Mouse (Mus musculus) heart, adult 2 months (tissue): ENCODE measurements around the gene Ntrk2. TPM values are rescaled to one million over a fixed set of nuclear protein-coding genes. Genes with fewer than 3 reads are reported as not detected.

Source experiments
- DNase-seq, 2 experiments: peaks; one replicate each; pipeline ENCODE4 v3.0.0; 2021
- H3K27ac ChIP-seq: fragments of 200-600 bp; 2 replicates; pipeline ENCODE4 v1.8.1; 2022
- H3K27me3 ChIP-seq: fragments of 200-500 bp; 2 replicates; pipeline ENCODE4 v1.6.1; 2012; ENCODE audit warnings: mild to moderate bottlenecking, low read length, inconsistent platforms, mixed read lengths; ENCODE audit not compliant: control insufficient read depth, insufficient read depth
- H3K36me3 ChIP-seq: fragments of 200-500 bp; 2 replicates; pipeline ENCODE4 v1.6.1; 2012; ENCODE audit warnings: low read length, inconsistent platforms; ENCODE audit not compliant: control insufficient read depth, insufficient read depth
- H3K4me1 ChIP-seq: fragments of 200-500 bp; 2 replicates; pipeline ENCODE4 v1.6.1; 2011; ENCODE audit warnings: low read length; ENCODE audit not compliant: control insufficient read depth, insufficient read depth
- H3K4me3 ChIP-seq: fragments of 200-600 bp; 2 replicates; pipeline ENCODE4 v1.8.1; 2022
- H3K79me2 ChIP-seq: fragments of 200-500 bp; replicated peaks from 2 replicates; pipeline ENCODE4 v1.6.1; 2012; ENCODE audit warnings: mild to moderate bottlenecking, inconsistent platforms, low read length, moderate library complexity, mixed read lengths; ENCODE audit not compliant: control insufficient read depth, insufficient read depth
- H3K9ac ChIP-seq: fragments of 200-500 bp; 2 replicates; pipeline ENCODE4 v1.6.1; 2012; ENCODE audit warnings: low read depth, mild to moderate bottlenecking, control low read depth, inconsistent platforms, low read length, mixed read lengths
- CTCF ChIP-seq: fragments of 200-600 bp; IDR thresholded peaks from 2 replicates; pipeline ENCODE4 v1.8.1; 2022; ENCODE audit warnings: antibody characterized with exemption, mild to moderate bottlenecking, moderate library complexity
- EP300 ChIP-seq: fragments of 200-500 bp; IDR thresholded peaks from 2 replicates; pipeline ENCODE4 v1.6.1; 2011; ENCODE audit warnings: low read depth, low read length, control low read depth; ENCODE audit not compliant: insufficient read depth
- POLR2A ChIP-seq: fragments of 200-500 bp; IDR thresholded peaks from 2 replicates; pipeline ENCODE4 v1.6.1; 2011; ENCODE audit warnings: mild to moderate bottlenecking, low read depth, low read length, control low read depth; ENCODE audit not compliant: insufficient read depth
- WGBS: fragments of 180-500 bp; shearing (Covaris S2); methylation state at CpG from one replicate; pipeline ENCODE4 v1.1.7; 2018; 5-methylcytosine and 5-hydroxymethylcytosine counted together
- intact Hi-C: fragments of 180-260 bp; cut with DNase I; formaldehyde crosslinking; loops from one replicate; pipeline ENCODE4 v1.15.1; 2025
- polyA plus RNA-seq: library from polyadenylated mRNA; depleted of rRNA; stranded (reverse); fragments of >200 nt; gene quantifications from 2 replicates; pipeline ENCODE4 v1.2.3, GENCODE M21; 2012
- total RNA-seq, 2 experiments: library from RNA; stranded (reverse); gene quantifications; 2 replicates each; pipeline ENCODE4 v1.2.3; 2021

Gene Ntrk2
- total and polyA plus RNA-seq, 3 experiments = 0.91 to 4.6 (median 1.8) TPM

GRCm38 (mm10) chr13:58790741-58791140 lies 15.6 kb upstream of the Ntrk2 start:
- no peak overlapping the region for H3K27ac ChIP-seq
- H3K27me3 ChIP-seq = no peaks in the 10 kb centered on the region
- no peaks in the 10 kb centered on the region for H3K36me3 ChIP-seq
- TF ChIP-seq POLR2A = no peak
- TF ChIP-seq EP300 = no peak
- H3K4me3 ChIP-seq = no peak overlapping the region
- DNase-seq = no peak
- H3K79me2 ChIP-seq = no peaks in the 10 kb centered on the region
- H3K9ac ChIP-seq = no peak overlapping the region
- intact Hi-C loops = no loop called here
- 71% methylated on average over 7 of the region's 7 CpGs for WGBS
- H3K4me1 ChIP-seq = no peaks in the 10 kb centered on the region

- WGBS = 91% methylated on average over 7 of the region's 7 CpGs
- no peak for DNase-seq
- no peaks in the 10 kb centered on the region for H3K36me3 ChIP-seq
- H3K27me3 ChIP-seq = no peaks in the 10 kb centered on the region
- H3K27ac ChIP-seq = no peak overlapping the region
- no peaks in the 10 kb centered on the region for H3K79me2 ChIP-seq
- intact Hi-C loops = no loop called here
- no peak overlapping the region for H3K9ac ChIP-seq
- no peak for TF ChIP-seq EP300
- no peak for TF ChIP-seq CTCF
- no peak for TF ChIP-seq POLR2A
- no peaks in the 10 kb centered on the region for H3K4me1 ChIP-seq
- no peak overlapping the region for H3K4me3 ChIP-seq
Measured at GRCm38 (mm10) chr13:58797386-58797785, 9.0 kb upstream of the Ntrk2 start.

GRCm38 (mm10) chr13:58801291-58801690 lies 5.1 kb upstream of the Ntrk2 start:
- TF ChIP-seq CTCF = no peak
- TF ChIP-seq EP300 = no peak
- no peak for TF ChIP-seq POLR2A
- no peaks in the 10 kb centered on the region for H3K79me2 ChIP-seq
- intact Hi-C loops = no loop called here
- H3K4me1 ChIP-seq = no peaks in the 10 kb centered on the region
- H3K27ac ChIP-seq = no peak overlapping the region
- no peak for DNase-seq
- H3K27me3 ChIP-seq = 0 out of 2 replicates have a peak, but pooled peaks cover 2% of the 10 kb centered on the region
- no peak overlapping the region for H3K9ac ChIP-seq
- 75% methylated on average over 3 of the region's 3 CpGs for WGBS
- no peak overlapping the region for H3K4me3 ChIP-seq
- no peaks in the 10 kb centered on the region for H3K36me3 ChIP-seq

- H3K27ac ChIP-seq = no peak overlapping the region
- TF ChIP-seq POLR2A = no peak
- TF ChIP-seq CTCF = peak; percentile 15; the same call in 1 of the 2 replicates
- no peak for DNase-seq
- no peaks in the 10 kb centered on the region for H3K4me1 ChIP-seq
- no peaks in the 10 kb centered on the region for H3K36me3 ChIP-seq
- no peak overlapping the region for H3K9ac ChIP-seq
- intact Hi-C loops = no loop called here
- H3K4me3 ChIP-seq = no peak overlapping the region
- no peaks in the 10 kb centered on the region for H3K79me2 ChIP-seq
- H3K27me3 ChIP-seq = peaks cover 14% of the 10 kb centered on the region
- WGBS = 4% methylated on average over 1 of the region's 1 CpGs
Measured at GRCm38 (mm10) chr13:58803882-58804281, 2.5 kb upstream of the Ntrk2 start.

- H3K27me3 ChIP-seq = peaks cover 14% of the 10 kb centered on the region
- no peaks in the 10 kb centered on the region for H3K4me1 ChIP-seq
- H3K36me3 ChIP-seq = no peaks in the 10 kb centered on the region
- H3K4me3 ChIP-seq = no peak overlapping the region
- intact Hi-C loops = loop anchor here (1.0 to 5.0 kb wide), 4 partner anchors 206 to 591 kb away; no protein-coding TSS in a partner anchor
- 83% methylated on average over 11 of the region's 11 CpGs for WGBS
- H3K79me2 ChIP-seq = no peaks in the 10 kb centered on the region
- no peak overlapping the region for H3K9ac ChIP-seq
- H3K27ac ChIP-seq = no peak overlapping the region
- TF ChIP-seq CTCF (no peak), EP300 (no peak), POLR2A (no peak)
- DNase-seq = no peak
Measured at GRCm38 (mm10) chr13:58805833-58806232, 536 bp upstream of the Ntrk2 start.

DNA sequence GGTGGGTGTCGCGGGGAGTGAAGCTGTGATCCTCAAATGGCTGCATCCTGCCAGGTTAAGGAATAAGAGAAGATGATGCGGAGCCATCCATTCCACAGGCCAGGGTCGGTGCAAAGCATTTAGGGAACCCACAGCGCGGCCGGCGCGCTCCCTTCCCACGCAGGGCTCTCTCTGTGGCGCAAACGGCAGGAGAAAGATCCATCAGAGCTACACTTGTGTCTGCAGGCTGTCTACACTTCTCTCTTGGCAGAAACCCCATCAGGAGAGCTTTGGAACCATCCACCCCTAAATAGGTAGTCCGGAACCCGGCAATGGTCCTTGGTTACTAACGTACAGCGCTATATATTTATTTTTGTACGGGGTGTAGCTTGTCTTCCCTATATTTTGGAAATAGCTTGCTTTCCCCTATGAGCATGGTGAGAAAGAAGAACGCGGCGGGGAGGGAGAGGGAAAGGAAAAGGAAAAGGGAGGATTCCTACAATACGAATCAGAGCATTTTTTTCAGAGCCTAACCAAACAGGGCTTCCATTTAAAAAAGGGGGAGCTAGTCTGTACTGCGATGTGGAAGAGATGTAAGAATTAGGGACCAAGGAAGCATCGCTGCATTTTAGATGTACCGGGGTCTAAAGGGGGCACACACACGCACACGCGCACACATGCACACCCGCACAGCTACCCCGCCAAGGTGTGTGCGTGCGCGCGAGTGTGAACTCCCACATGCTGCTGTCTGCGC lies 693 bp downstream of the Ntrk2 start:
- peaks cover 14% of the 10 kb centered on the region for H3K27me3 ChIP-seq
- TF ChIP-seq CTCF (no peak), EP300 (no peak), POLR2A (no peak)

More for the DNA sequence above, 693 bp downstream of the Ntrk2 start:
- Histone ChIP-seq H3K79me2 (no peaks in the 10 kb centered on the region), H3K36me3 (no peaks in the 10 kb centered on the region), H3K9ac (no peak overlapping the region), H3K27ac (no peak overlapping the region), H3K4me3 (peak overlapping the region; percentile 33), H3K4me1 (no peaks in the 10 kb centered on the region)
- DNase-seq = no peak
- under 1% methylated on average over 34 of the region's 34 CpGs for WGBS
- intact Hi-C loops = loop anchor here (1.0 to 5.0 kb wide), 4 partner anchors 205 to 590 kb away; no protein-coding TSS in a partner anchor
